Mouse (Mus musculus): ENCODE results near the gene Sox6. TPM values are rescaled to one million over a fixed set of nuclear protein-coding genes. Genes with fewer than 3 reads are reported as not detected.

Gene Sox6
- polyA plus RNA-seq, 1 experiment from 2014 or later = 25.5 TPM

- Histone ChIP-seq H3K27ac (replicated peaks) (peak overlapping the region; percentile 61), H3K27me3 (replicated peaks; ENCODE audit: low read depth, poor library complexity, severe bottlenecking) (no peaks in the 10 kb centered on the region), H3K4me1 (peaks cover 38% of the 10 kb centered on the region), H3K4me3 (no peak overlapping the region), H3K36me3 (replicated peaks) (no peaks in the 10 kb centered on the region), H3K9me3 (no peaks in the 10 kb centered on the region)
- no peak for DNase-seq (ENCODE audit: low spot score)
- 25% methylated on average over 9 of the region's 9 CpGs for WGBS
These were observed 171.7 kb downstream of the Sox6 start for GRCm38 (mm10) chr7:115866698-115867500.

- 14% methylated on average over 9 of the region's 9 CpGs for WGBS
These were observed 172.5 kb downstream of the Sox6 start for GRCm38 (mm10) chr7:115865979-115866697.

DNA sequence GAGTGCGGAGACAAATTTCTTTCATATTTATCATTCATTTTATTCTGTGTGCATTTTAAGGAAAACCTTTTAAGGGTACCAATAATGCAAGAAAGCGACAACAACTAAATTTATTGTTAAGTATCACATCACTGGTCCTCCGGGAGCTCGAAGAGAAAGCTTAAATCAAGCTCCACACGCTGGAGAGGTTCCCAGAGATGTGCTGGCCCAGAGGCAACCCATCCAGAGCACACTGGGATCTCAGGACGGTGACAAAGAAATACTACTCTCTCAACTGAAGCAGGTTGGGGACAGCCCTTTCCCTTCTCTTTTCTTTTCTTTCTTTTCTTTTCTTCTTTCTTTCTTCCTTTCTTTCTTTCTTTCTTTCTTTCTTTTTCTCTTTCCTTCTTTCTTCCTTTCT, 173.4 kb downstream of the Sox6 start:
- Histone ChIP-seq H3K27me3 (replicated peaks; ENCODE audit: low read depth, poor library complexity, severe bottlenecking) (no peaks in the 10 kb centered on the region), H3K4me1 (peaks cover 42% of the 10 kb centered on the region), H3K9me3 (no peaks in the 10 kb centered on the region), H3K36me3 (replicated peaks) (no peaks in the 10 kb centered on the region), H3K4me3 (no peak overlapping the region), H3K27ac (replicated peaks) (no peak overlapping the region)
- no peak for DNase-seq (ENCODE audit: low spot score)
- WGBS = 47% methylated on average over 6 of the region's 6 CpGs

More at GRCm38 (mm10) chr7:115865979-115866697, 172.5 kb downstream of the Sox6 start:
- Histone ChIP-seq H3K27ac (replicated peaks) (peak overlapping the region; percentile 61), H3K27me3 (replicated peaks; ENCODE audit: low read depth, poor library complexity, severe bottlenecking) (no peaks in the 10 kb centered on the region), H3K36me3 (replicated peaks) (no peaks in the 10 kb centered on the region), H3K4me3 (no peak overlapping the region), H3K9me3 (no peaks in the 10 kb centered on the region), H3K4me1 (peaks cover 38% of the 10 kb centered on the region)
- DNase-seq (ENCODE audit: low spot score) = no peak

GRCm38 (mm10) chr7:115864411-115864810, 174.2 kb downstream of the Sox6 start:
- no peaks in the 10 kb centered on the region for H3K36me3 ChIP-seq (replicated peaks)
- no peaks in the 10 kb centered on the region for H3K27me3 ChIP-seq (replicated peaks; ENCODE audit: low read depth, poor library complexity, severe bottlenecking)
- H3K27ac ChIP-seq (replicated peaks) = 0 out of 2 replicates have a peak overlapping the region, but pooled peaks have one; percentile 10
- no peak for DNase-seq (ENCODE audit: low spot score)
- 34% methylated on average over 2 of the region's 2 CpGs for WGBS
- H3K4me3 ChIP-seq = no peak overlapping the region
- H3K4me1 ChIP-seq = peaks cover 47% of the 10 kb centered on the region
- no peaks in the 10 kb centered on the region for H3K9me3 ChIP-seq

GRCm38 (mm10) chr7:115859691-115860401, 178.8 kb downstream of the Sox6 start:
- Histone ChIP-seq H3K4me1 (peaks cover 9% of the 10 kb centered on the region; the same call in 1 of the 2 replicates), H3K4me3 (no peak overlapping the region), H3K9me3 (no peaks in the 10 kb centered on the region), H3K36me3 (replicated peaks) (no peaks in the 10 kb centered on the region), H3K27me3 (replicated peaks; ENCODE audit: low read depth, poor library complexity, severe bottlenecking) (no peaks in the 10 kb centered on the region), H3K27ac (replicated peaks) (no peak overlapping the region)
- no peak for DNase-seq (ENCODE audit: low spot score)
- WGBS = 80% methylated on average over 9 of the region's 9 CpGs

DNA sequence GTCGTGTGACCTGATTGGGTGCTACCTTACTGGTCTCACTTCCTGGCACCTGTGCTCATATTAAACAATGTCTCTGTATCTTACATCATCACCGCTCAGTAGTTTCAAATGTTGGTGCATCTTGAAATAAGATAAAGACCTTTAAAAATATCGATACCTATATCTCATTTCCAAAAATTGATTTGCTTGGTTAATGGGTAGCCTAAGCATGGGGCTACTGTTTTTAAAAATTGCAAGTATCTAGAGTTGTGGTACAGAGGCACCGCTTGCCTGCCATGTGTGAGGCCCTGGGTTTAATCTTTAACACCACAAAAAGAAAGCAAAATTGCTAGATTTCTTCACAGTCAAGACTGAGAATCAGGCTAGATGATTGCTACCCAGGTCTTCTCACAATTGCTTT, 187.5 kb downstream of the Sox6 start:
- WGBS = 92% methylated on average over 4 of the region's 4 CpGs
- Histone ChIP-seq H3K9me3 (no peaks in the 10 kb centered on the region), H3K27me3 (replicated peaks; ENCODE audit: low read depth, poor library complexity, severe bottlenecking) (no peaks in the 10 kb centered on the region), H3K4me3 (no peak overlapping the region), H3K36me3 (replicated peaks) (no peaks in the 10 kb centered on the region), H3K27ac (replicated peaks) (no peak overlapping the region), H3K4me1 (no peaks in the 10 kb centered on the region)
- no peak for DNase-seq (ENCODE audit: low spot score)

- WGBS = 84% methylated on average over 4 of the region's 4 CpGs
- Histone ChIP-seq H3K27ac (replicated peaks) (no peak overlapping the region), H3K9me3 (no peaks in the 10 kb centered on the region), H3K4me3 (no peak overlapping the region), H3K27me3 (replicated peaks; ENCODE audit: low read depth, poor library complexity, severe bottlenecking) (no peaks in the 10 kb centered on the region), H3K36me3 (replicated peaks) (no peaks in the 10 kb centered on the region), H3K4me1 (no peaks in the 10 kb centered on the region)
- no peak for DNase-seq (ENCODE audit: low spot score)
These were observed 192.7 kb downstream of the Sox6 start for GRCm38 (mm10) chr7:115845791-115846366.

DNA sequence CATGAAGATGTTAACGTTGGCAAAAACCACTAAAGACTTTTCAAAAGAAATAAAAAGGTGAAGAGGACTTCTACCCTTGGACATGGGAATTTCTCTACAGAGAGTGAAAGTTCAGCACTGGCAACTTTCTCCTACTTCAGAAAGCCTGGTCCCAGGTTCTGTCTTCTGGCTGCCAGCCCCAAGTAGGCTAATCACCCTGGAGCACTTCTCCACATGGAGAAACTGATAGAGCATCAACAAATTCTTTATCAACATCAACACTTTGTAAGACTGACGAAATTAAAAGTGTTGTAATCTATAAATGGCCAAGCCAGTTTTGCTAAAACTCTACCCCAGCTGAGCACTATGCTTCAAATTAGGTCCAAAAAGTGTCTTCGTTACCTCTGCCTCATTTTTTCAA, 193.7 kb downstream of the Sox6 start:
- no peak for DNase-seq (ENCODE audit: low spot score)
- Histone ChIP-seq H3K9me3 (no peaks in the 10 kb centered on the region), H3K27ac (replicated peaks) (no peak overlapping the region), H3K4me3 (no peak overlapping the region), H3K4me1 (no peaks in the 10 kb centered on the region), H3K27me3 (replicated peaks; ENCODE audit: low read depth, poor library complexity, severe bottlenecking) (no peaks in the 10 kb centered on the region), H3K36me3 (replicated peaks) (no peaks in the 10 kb centered on the region)
- 86% methylated on average over 3 of the region's 3 CpGs for WGBS

DNA sequence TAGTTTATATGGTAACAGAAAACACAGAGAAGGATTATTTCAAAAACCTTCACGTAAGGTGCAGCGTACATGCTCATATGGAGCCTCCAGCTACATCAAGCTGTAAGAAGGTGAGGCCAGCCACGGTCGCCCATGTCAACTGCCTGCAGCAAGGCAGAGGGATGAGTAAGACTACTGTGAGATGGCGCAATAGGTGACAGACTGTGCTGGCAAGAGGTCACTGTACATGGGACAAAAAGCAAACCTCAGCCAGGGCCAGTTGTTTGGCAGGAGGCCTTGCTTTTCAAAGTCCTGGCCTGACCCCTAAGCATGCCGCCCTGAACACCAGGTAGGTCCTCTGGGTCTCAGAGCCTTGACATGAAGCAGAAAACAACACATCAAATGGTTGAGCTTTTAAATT, 194.2 kb downstream of the Sox6 start:
- Histone ChIP-seq H3K9me3 (no peaks in the 10 kb centered on the region), H3K27ac (replicated peaks) (no peak overlapping the region), H3K27me3 (replicated peaks; ENCODE audit: low read depth, poor library complexity, severe bottlenecking) (no peaks in the 10 kb centered on the region), H3K4me1 (no peaks in the 10 kb centered on the region), H3K4me3 (no peak overlapping the region), H3K36me3 (replicated peaks) (no peaks in the 10 kb centered on the region)
- 91% methylated on average over 6 of the region's 6 CpGs for WGBS
- no peak for DNase-seq (ENCODE audit: low spot score)

DNA sequence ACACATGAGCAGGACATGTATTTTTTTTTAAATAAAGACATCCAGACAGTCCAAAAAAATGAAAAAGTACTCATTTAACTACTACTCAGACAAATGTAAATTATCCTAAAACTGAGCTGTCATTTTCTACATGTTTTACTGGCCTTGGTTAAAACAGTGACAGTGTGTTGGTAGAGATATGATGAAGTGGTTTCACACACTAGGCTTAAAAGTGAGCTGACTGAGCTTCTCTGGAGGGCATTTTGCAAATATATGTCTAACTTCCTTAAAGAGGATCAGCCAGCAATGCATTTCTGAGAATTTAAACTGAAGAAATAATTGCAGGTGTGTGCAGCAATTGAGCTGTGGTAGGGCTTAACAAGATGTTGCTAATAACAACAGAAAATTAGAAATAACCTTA, 196.3 kb downstream of the Sox6 start:
- Histone ChIP-seq H3K36me3 (replicated peaks) (no peaks in the 10 kb centered on the region), H3K4me1 (no peaks in the 10 kb centered on the region), H3K9me3 (no peaks in the 10 kb centered on the region), H3K27ac (replicated peaks) (no peak overlapping the region), H3K4me3 (no peak overlapping the region), H3K27me3 (replicated peaks; ENCODE audit: low read depth, poor library complexity, severe bottlenecking) (no peaks in the 10 kb centered on the region)
- DNase-seq (ENCODE audit: low spot score) = no peak

DNA sequence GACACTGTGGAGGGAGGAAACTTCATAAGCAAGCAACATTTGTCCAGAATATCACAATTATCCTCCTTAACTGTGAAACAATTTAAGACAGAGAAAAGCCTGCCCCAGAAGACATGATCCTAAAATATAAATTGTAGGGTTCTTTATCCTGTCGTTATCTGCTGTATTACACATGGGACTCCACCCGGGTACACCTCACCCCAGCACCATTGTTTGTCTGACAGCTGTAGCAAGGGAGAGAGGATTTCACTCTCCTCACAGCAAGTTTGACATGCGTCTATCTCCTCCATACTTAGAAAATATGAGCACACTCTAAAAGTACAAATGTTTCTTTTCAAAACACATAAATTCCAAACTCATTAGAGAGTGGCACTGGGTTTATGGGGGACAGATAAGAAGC, 198.0 kb downstream of the Sox6 start:
- Histone ChIP-seq H3K9me3 (no peaks in the 10 kb centered on the region), H3K27me3 (replicated peaks; ENCODE audit: low read depth, poor library complexity, severe bottlenecking) (no peaks in the 10 kb centered on the region), H3K27ac (replicated peaks) (no peak overlapping the region), H3K4me1 (no peaks in the 10 kb centered on the region), H3K4me3 (no peak overlapping the region), H3K36me3 (replicated peaks) (no peaks in the 10 kb centered on the region)
- DNase-seq (ENCODE audit: low spot score) = no peak
- WGBS = 68% methylated on average over 3 of the region's 3 CpGs

GRCm38 (mm10) chr7:115835005-115835404, 203.6 kb downstream of the Sox6 start:
- Histone ChIP-seq H3K4me3 (no peak overlapping the region), H3K36me3 (replicated peaks) (no peaks in the 10 kb centered on the region), H3K4me1 (peaks cover 34% of the 10 kb centered on the region), H3K9me3 (no peaks in the 10 kb centered on the region), H3K27ac (replicated peaks) (no peak overlapping the region), H3K27me3 (replicated peaks; ENCODE audit: low read depth, poor library complexity, severe bottlenecking) (no peaks in the 10 kb centered on the region; the same call in 1 of the 2 replicates)
- DNase-seq (ENCODE audit: low spot score) = no peak
- 70% methylated on average over 3 of the region's 3 CpGs for WGBS
